Mouse (Mus musculus) heart, embryonic 11.5 days (tissue): ENCODE results near the gene Asb13. TPM values are rescaled to one million over a fixed set of nuclear protein-coding genes. Genes with fewer than 3 reads are reported as not detected.
A peak's percentile ranks its signal among the peaks of the same experiment; 100 is the strongest.

ENCODE experiments used
- ATAC-seq: fragments of 200-750 bp; cut with Nextera tagmentation; replicated peaks from 2 replicates; pipeline ENCODE4 v1.8.0; 2017; ENCODE audit warnings: moderate library complexity; ENCODE audit not compliant: insufficient number of reproducible peaks, low FRiP score, low TSS enrichment
- H3K27ac ChIP-seq: fragments of 300-500 bp; sonication (generic); 2 replicates; pipeline ENCODE4 v1.5.1; 2014; ENCODE audit warnings: mild to moderate bottlenecking, low read depth, low read length
- H3K27me3 ChIP-seq: fragments of 300-500 bp; sonication (generic); 2 replicates; pipeline ENCODE4 v1.6.1; 2014; ENCODE audit warnings: mild to moderate bottlenecking, low read length, mixed read lengths; ENCODE audit not compliant: control insufficient read depth, insufficient read depth
- H3K36me3 ChIP-seq: fragments of 300-500 bp; sonication (generic); 2 replicates; pipeline ENCODE4 v1.6.1; 2014; ENCODE audit warnings: mild to moderate bottlenecking, low read length, moderate library complexity, mixed read lengths; ENCODE audit not compliant: control insufficient read depth, insufficient read depth
- H3K4me1 ChIP-seq: fragments of 300-500 bp; sonication (generic); 2 replicates; pipeline ENCODE4 v1.6.1; 2014; ENCODE audit warnings: low read length; ENCODE audit not compliant: control insufficient read depth, insufficient read depth
- H3K4me2 ChIP-seq: fragments of 300-500 bp; sonication (generic); 2 replicates; pipeline ENCODE4 v1.6.1; 2014; ENCODE audit warnings: mild to moderate bottlenecking, moderate library complexity
- H3K4me3 ChIP-seq: fragments of 300-500 bp; sonication (generic); 2 replicates; pipeline ENCODE4 v1.5.1; 2014; ENCODE audit warnings: low read depth, low read length
- H3K9ac ChIP-seq: fragments of 300-500 bp; sonication (generic); 2 replicates; pipeline ENCODE4 v1.6.1; 2014; ENCODE audit warnings: mild to moderate bottlenecking, low read depth, low read length, moderate library complexity
- H3K9me3 ChIP-seq: fragments of 300-500 bp; sonication (generic); replicated peaks from 2 replicates; pipeline ENCODE4 v1.6.1; 2016; ENCODE audit warnings: low read length; ENCODE audit not compliant: control insufficient read depth
- WGBS: fragments of 180-500 bp; shearing (Covaris S2); extraction: QIAGEN DNeasy Blood & Tissue Kit; methylation state at CpG from one replicate; pipeline ENCODE4 v1.1.7; 2014; ENCODE audit not compliant: insufficient replicate concordance; 5-methylcytosine and 5-hydroxymethylcytosine counted together
- polyA plus RNA-seq: library from polyadenylated mRNA; unstranded; fragments of >200 nt; fragmentation: Nextera tagmentation; extraction: Ambion mirVana; gene quantifications from 2 replicates; pipeline ENCODE4 v1.2.1, GENCODE M21; 2014

Asb13 gene
- polyA plus RNA-seq, 1 experiment from 2014 or later, result 5.3 TPM

GRCm38 (mm10) chr13:3646566-3646965 is 12.7 kb downstream of the Asb13 start:
- no peak for ATAC-seq
- no peaks in the 10 kb centered on the region for H3K9me3 ChIP-seq
- no peaks in the 10 kb centered on the region for H3K36me3 ChIP-seq
- 87% methylated on average over 7 of the region's 7 CpGs for WGBS
- H3K27ac ChIP-seq, result no peak overlapping the region
- no peak overlapping the region for H3K4me2 ChIP-seq
- no peaks in the 10 kb centered on the region for H3K27me3 ChIP-seq
- no peak overlapping the region for H3K4me3 ChIP-seq
- H3K4me1 ChIP-seq, result no peaks in the 10 kb centered on the region
- H3K9ac ChIP-seq, result no peak overlapping the region

- no peak overlapping the region for H3K9ac ChIP-seq
- no peak overlapping the region for H3K27ac ChIP-seq
- H3K4me3 ChIP-seq, result no peak overlapping the region
- H3K36me3 ChIP-seq, result no peaks in the 10 kb centered on the region
- WGBS, result 91% methylated on average over 4 of the region's 4 CpGs
- ATAC-seq, result no peak
- H3K4me2 ChIP-seq, result no peak overlapping the region
- no peaks in the 10 kb centered on the region for H3K27me3 ChIP-seq
- no peaks in the 10 kb centered on the region for H3K4me1 ChIP-seq
- H3K9me3 ChIP-seq, result no peaks in the 10 kb centered on the region
These were observed 16.7 kb downstream of the Asb13 start for GRCm38 (mm10) chr13:3650569-3650968.

DNA sequence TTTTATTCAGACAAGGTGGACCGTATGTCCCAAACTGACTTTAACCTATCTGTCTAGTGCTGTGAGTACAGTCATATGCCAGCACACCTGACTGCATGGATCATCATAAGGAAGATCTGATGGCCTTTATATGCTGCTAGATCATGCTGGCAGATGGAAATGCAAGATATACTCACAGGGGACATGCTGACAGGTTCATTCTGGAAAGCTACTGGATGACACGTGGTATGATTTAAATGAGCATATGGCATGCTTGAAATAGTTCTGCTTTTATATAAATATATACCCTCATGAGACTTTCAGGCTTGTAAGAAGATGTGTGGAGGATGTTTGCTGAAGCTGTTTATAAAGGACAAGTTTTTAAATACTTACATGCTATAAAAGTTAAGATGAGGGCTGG is 20.6 kb downstream of the Asb13 start:
- Histone ChIP-seq H3K9ac (no peak overlapping the region), H3K4me3 (no peak overlapping the region), H3K4me2 (no peak overlapping the region), H3K27ac (no peak overlapping the region), H3K4me1 (no peaks in the 10 kb centered on the region), H3K9me3 (no peaks in the 10 kb centered on the region; the same call in 1 of the 2 replicates), H3K36me3 (no peaks in the 10 kb centered on the region), H3K27me3 (no peaks in the 10 kb centered on the region)
- ATAC-seq, result no peak
- WGBS, result 79% methylated on average over 2 of the region's 2 CpGs

GRCm38 (mm10) chr13:3659163-3660160 is 25.6 kb downstream of the Asb13 start:
- ATAC-seq, result no peak
- Histone ChIP-seq H3K27ac (no peak overlapping the region), H3K27me3 (no peaks in the 10 kb centered on the region), H3K36me3 (no peaks in the 10 kb centered on the region), H3K9me3 (no peaks in the 10 kb centered on the region; the same call in 1 of the 2 replicates), H3K9ac (no peak overlapping the region), H3K4me3 (no peak overlapping the region), H3K4me1 (no peaks in the 10 kb centered on the region), H3K4me2 (no peak overlapping the region)
- WGBS, result 73% methylated on average over 16 of the region's 16 CpGs

GRCm38 (mm10) chr13:3664241-3664640 is 30.4 kb downstream of the Asb13 start:
- no peak overlapping the region for H3K4me2 ChIP-seq
- H3K27me3 ChIP-seq, result no peaks in the 10 kb centered on the region
- 73% methylated on average over 3 of the region's 3 CpGs for WGBS
- H3K9me3 ChIP-seq, result no peaks in the 10 kb centered on the region
- ATAC-seq, result no peak
- no peak overlapping the region for H3K9ac ChIP-seq
- no peaks in the 10 kb centered on the region for H3K4me1 ChIP-seq
- H3K4me3 ChIP-seq, result no peak overlapping the region
- H3K27ac ChIP-seq, result no peak overlapping the region
- H3K36me3 ChIP-seq, result no peaks in the 10 kb centered on the region

DNA sequence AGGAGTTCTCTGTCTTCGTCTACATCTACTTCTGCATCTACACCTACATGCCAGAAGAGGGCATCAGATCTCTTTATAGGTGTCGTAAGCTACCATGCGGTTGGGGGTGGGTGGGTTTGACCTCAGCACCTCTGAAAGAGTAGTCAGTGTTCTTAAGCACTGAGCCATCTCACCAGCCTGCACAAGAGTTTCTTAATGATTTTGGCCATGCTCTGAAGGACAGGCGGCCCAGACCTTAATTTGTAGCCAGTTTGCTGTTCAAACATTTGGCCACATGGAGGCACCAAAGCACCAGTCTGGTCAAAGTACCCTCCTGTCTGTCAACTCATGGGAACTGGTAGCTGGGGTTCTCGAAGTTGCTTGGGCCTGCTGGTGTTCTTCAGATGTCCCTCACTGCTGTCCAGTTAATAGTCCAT is 31.5 kb downstream of the Asb13 start:
- peak overlapping the region; percentile 48 for H3K4me2 ChIP-seq
- no peak overlapping the region for H3K9ac ChIP-seq
- no peak overlapping the region for H3K27ac ChIP-seq
- no peaks in the 10 kb centered on the region for H3K36me3 ChIP-seq
- ATAC-seq, result peak; percentile 62; the same call in 1 of the 2 replicates
- 13% methylated on average over 5 of the region's 5 CpGs for WGBS
- H3K4me3 ChIP-seq, result no peak overlapping the region
- H3K4me1 ChIP-seq, result no peaks in the 10 kb centered on the region
- no peaks in the 10 kb centered on the region for H3K9me3 ChIP-seq
- no peaks in the 10 kb centered on the region for H3K27me3 ChIP-seq

DNA sequence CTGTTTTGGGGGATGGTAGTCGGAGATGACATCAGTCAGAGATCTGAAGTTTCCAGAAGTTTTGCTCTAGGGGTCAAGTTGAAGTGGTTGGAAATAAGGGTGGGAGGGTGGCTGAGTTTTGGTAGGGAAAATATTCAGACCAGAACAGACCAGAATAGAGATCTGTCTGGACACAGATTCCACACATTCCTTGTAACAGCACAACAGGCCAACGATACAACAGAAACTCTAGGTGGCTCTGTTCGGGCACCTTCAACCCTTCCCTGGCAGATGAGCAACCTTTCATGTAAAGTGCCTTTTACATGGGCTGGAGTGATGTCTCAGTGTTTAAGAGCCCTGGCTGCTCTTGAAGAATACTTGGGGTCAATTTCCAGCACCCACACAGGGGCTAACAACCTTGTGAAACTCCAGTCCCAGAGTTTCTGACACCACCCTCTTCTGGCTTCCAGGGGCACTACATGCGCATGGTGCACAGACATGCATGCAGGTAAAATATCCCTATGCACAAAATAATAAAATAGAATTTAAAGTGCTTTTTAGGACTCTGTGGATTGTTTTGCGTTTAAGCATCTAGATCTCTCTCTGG is 33.5 kb downstream of the Asb13 start:
- no peak overlapping the region for H3K27ac ChIP-seq
- no peak for ATAC-seq
- no peak overlapping the region for H3K4me2 ChIP-seq
- 66% methylated on average over 5 of the region's 5 CpGs for WGBS
- H3K36me3 ChIP-seq, result no peaks in the 10 kb centered on the region
- H3K27me3 ChIP-seq, result no peaks in the 10 kb centered on the region
- no peaks in the 10 kb centered on the region for H3K9me3 ChIP-seq
- no peak overlapping the region for H3K9ac ChIP-seq
- no peak overlapping the region for H3K4me3 ChIP-seq
- H3K4me1 ChIP-seq, result no peaks in the 10 kb centered on the region

- Histone ChIP-seq H3K9ac (no peak overlapping the region), H3K27me3 (no peaks in the 10 kb centered on the region), H3K4me3 (no peak overlapping the region), H3K9me3 (no peaks in the 10 kb centered on the region), H3K36me3 (no peaks in the 10 kb centered on the region), H3K4me2 (no peak overlapping the region), H3K4me1 (no peaks in the 10 kb centered on the region), H3K27ac (no peak overlapping the region)
- WGBS, result 84% methylated on average over 3 of the region's 3 CpGs
- no peak for ATAC-seq
These were observed 34.2 kb downstream of the Asb13 start for GRCm38 (mm10) chr13:3668068-3668467.
